Mouse (Mus musculus) C2C12 (cell line): ENCODE measurements around the gene Mrpl11.

Experiments used
- CTCF ChIP-seq: IDR thresholded peaks from one replicate; pipeline ENCODE4 v1.5.1; 2011; ENCODE audit not compliant: control insufficient read depth, insufficient read depth, insufficient read length
- MAX ChIP-seq: IDR thresholded peaks from one replicate; pipeline ENCODE4 v1.6.1; 2011; ENCODE audit warnings: mild to moderate bottlenecking, control low read depth
- MYOD1 ChIP-seq: IDR thresholded peaks from one replicate; pipeline ENCODE4 v1.6.1; 2011; ENCODE audit warnings: low read depth; ENCODE audit not compliant: control insufficient read depth, insufficient read length
- MYOG ChIP-seq: IDR thresholded peaks from one replicate; pipeline ENCODE4 v1.6.1; 2011; ENCODE audit not compliant: control insufficient read depth, insufficient read length; ENCODE audit errors: extremely low read depth

- TF ChIP-seq CTCF (no peak), MYOG (no peak), MYOD1 (no peak), MAX (no peak)
These were observed 16.4 kb upstream of the Mrpl11 start for GRCm38 (mm10) chr19:4945540-4945939.
